Mouse (Mus musculus): ENCODE results near the gene B4galt4.

DNA sequence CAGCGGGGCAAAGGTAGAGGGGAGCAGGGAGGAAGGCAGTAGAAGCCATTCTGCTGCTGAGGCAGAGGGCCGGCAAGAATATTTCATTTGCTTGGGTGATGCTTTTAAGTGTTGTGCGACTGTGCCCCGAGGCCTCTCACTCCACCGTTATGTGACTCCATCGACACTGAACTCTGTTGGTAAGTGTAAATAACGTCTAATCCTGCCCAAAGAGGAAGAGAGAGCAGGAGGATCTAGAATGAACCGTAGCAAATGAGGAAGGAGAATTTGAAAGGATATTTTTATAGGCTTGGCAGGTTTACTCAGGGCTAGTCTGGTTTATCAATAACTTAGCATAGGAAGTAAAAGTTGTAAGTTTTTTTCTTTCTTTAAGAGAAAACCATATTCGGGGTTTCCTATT is 27.5 kb downstream of the B4galt4 start:
- no peak for TF ChIP-seq CTCF (IDR thresholded peaks at IDR 0.05; ENCODE audit: borderline replicate concordance, control insufficient read depth, extremely low read depth, insufficient read depth, low read length, poor library complexity)
- TF ChIP-seq POLR2A (IDR thresholded peaks at IDR 0.05; ENCODE audit: control insufficient read depth, extremely low read depth, insufficient read depth, low read length, poor library complexity): no peak

Data from thymus, adult 2 months (tissue).